Mouse (Mus musculus) right cerebral cortex, postnatal 25 days (tissue): Measurements from ENCODE around the gene Runx2.

Source experiments
- DNase-seq: peaks from one replicate; pipeline ENCODE4 v3.0.0; 2022

The Runx2 gene

GRCm38 (mm10) chr17:44654503-44654902 lies 160.1 kb downstream of the Runx2 start:
- DNase-seq: no peak

GRCm38 (mm10) chr17:44653081-44653480 lies 161.5 kb downstream of the Runx2 start:
- no peak for DNase-seq

- DNase-seq: no peak
These were observed 162.5 kb downstream of the Runx2 start for GRCm38 (mm10) chr17:44652054-44652453.

- no peak for DNase-seq
These were observed 163.0 kb downstream of the Runx2 start for GRCm38 (mm10) chr17:44651613-44652012.

- no peak for DNase-seq
These were observed 164.2 kb downstream of the Runx2 start for GRCm38 (mm10) chr17:44650431-44650830.

- DNase-seq: no peak
These were observed 165.5 kb downstream of the Runx2 start for GRCm38 (mm10) chr17:44649056-44649455.

- no peak for DNase-seq
These were observed 166.7 kb downstream of the Runx2 start for GRCm38 (mm10) chr17:44647916-44648315.

- DNase-seq: no peak
These were observed 169.5 kb downstream of the Runx2 start for GRCm38 (mm10) chr17:44645146-44645545.

- no peak for DNase-seq
These were observed 171.3 kb downstream of the Runx2 start for GRCm38 (mm10) chr17:44643260-44643659.

GRCm38 (mm10) chr17:44642126-44642525 lies 172.5 kb downstream of the Runx2 start:
- DNase-seq: no peak

- no peak for DNase-seq
These were observed 173.7 kb downstream of the Runx2 start for GRCm38 (mm10) chr17:44640910-44641309.

GRCm38 (mm10) chr17:44639446-44639845 lies 175.2 kb downstream of the Runx2 start:
- DNase-seq: no peak

- peak; percentile 56 for DNase-seq
These were observed 177.3 kb downstream of the Runx2 start for GRCm38 (mm10) chr17:44637181-44637880.

- no peak for DNase-seq
These were observed 180.1 kb downstream of the Runx2 start for GRCm38 (mm10) chr17:44634486-44634885.

GRCm38 (mm10) chr17:44633607-44634415 lies 180.8 kb downstream of the Runx2 start:
- no peak for DNase-seq

- no peak for DNase-seq
These were observed 181.7 kb downstream of the Runx2 start for GRCm38 (mm10) chr17:44632941-44633340.

GRCm38 (mm10) chr17:44632292-44632691 lies 182.3 kb downstream of the Runx2 start:
- no peak for DNase-seq

GRCm38 (mm10) chr17:44631577-44631976 lies 183.0 kb downstream of the Runx2 start:
- no peak for DNase-seq

GRCm38 (mm10) chr17:44627317-44627716 lies 187.3 kb downstream of the Runx2 start:
- DNase-seq: no peak

GRCm38 (mm10) chr17:44623707-44624106 lies 190.9 kb downstream of the Runx2 start:
- DNase-seq: no peak

GRCm38 (mm10) chr17:44623271-44623670 lies 191.3 kb downstream of the Runx2 start:
- DNase-seq: no peak

- no peak for DNase-seq
These were observed 194.1 kb downstream of the Runx2 start for GRCm38 (mm10) chr17:44620456-44620855.

GRCm38 (mm10) chr17:44618691-44619090 lies 195.9 kb downstream of the Runx2 start:
- DNase-seq: peak; percentile 45

- DNase-seq: peak; percentile 79
These were observed 196.4 kb downstream of the Runx2 start for GRCm38 (mm10) chr17:44618175-44618574.
